Mouse (Mus musculus): ENCODE results near the gene Nfasc. TPM values are rescaled to one million over a fixed set of nuclear protein-coding genes. Genes with fewer than 3 reads are reported as not detected.

Nfasc gene
- polyA plus RNA-seq, 1 experiment from 2014 or later = 0.06 TPM

DNA sequence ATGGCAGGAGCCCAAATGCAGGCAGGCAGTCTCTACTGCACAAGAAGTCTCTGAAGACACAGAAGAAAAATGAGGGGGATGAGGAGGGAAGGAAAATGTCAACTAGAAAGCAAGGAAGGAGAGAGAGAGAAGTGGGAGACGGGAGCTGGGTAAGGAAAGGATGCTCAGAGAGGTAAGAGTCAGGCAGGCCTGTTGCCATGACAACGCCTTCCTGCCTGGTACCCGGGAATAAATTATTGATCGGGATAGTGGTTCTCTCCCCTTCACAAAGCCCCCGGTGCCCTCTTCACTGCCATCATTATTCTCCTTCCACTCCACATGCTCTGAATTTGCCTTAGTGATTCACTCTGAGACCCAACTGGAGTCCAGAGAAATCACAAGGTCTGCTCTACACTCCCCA, 23.4 kb downstream of the Nfasc start:
- ATAC-seq (no peak), DNase-seq (ENCODE audit: low spot score) (no peak)
- no peaks in the 10 kb centered on the region for H3K4me1 ChIP-seq (ENCODE audit: insufficient read depth, low read depth, low read length)
- no peak for TF ChIP-seq CTCF (IDR thresholded peaks at IDR 0.05)
- no peak for TF ChIP-seq EP300 (IDR thresholded peaks at IDR 0.05)
- H3K36me3 ChIP-seq (ENCODE audit: insufficient read depth, low read length) = no peaks in the 10 kb centered on the region
- H3K9ac ChIP-seq (replicated peaks; ENCODE audit: low read depth) = no peak overlapping the region
- no peaks in the 10 kb centered on the region for H3K27me3 ChIP-seq (replicated peaks; ENCODE audit: insufficient read depth, low read length)
- no peaks in the 10 kb centered on the region for H3K9me3 ChIP-seq (ENCODE audit: low read length)
- H3K4me3 ChIP-seq (ENCODE audit: low read depth, low read length) = no peak overlapping the region
- H3K27ac ChIP-seq (ENCODE audit: low read length) = no peak overlapping the region
- whole genome bisulfite sequencing = 79% methylated on average over 5 of the region's 5 CpGs
- H3K4me2 ChIP-seq (replicated peaks; ENCODE audit: low read depth, low read length) = no peak overlapping the region

DNA sequence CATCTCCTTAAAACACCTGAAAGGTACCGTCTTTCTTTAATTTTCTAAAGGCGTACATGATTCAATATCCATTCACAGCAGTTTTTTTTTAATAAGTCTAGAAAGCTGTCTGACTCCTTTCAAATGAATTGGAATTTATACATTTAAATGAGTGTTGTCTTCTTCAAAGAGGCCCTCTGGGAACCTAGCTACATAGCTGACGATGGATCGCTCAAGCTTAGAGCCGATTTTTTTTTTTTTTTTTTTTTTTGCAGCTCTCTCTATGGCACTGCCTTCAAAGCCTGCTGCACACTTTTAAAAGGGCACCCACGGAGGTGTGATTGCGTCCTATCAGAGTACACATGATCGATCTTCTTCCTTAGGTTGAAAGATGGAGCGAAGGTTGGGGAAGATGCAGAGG, 26.6 kb downstream of the Nfasc start:
- no peak overlapping the region for H3K27ac ChIP-seq (ENCODE audit: low read length)
- TF ChIP-seq CTCF (IDR thresholded peaks at IDR 0.05) = no peak
- TF ChIP-seq EP300 (IDR thresholded peaks at IDR 0.05) = no peak
- no peak overlapping the region for H3K4me2 ChIP-seq (replicated peaks; ENCODE audit: low read depth, low read length)
- no peaks in the 10 kb centered on the region for H3K9me3 ChIP-seq (ENCODE audit: low read length)
- H3K36me3 ChIP-seq (ENCODE audit: insufficient read depth, low read length) = no peaks in the 10 kb centered on the region
- H3K4me3 ChIP-seq (ENCODE audit: low read depth, low read length) = no peak overlapping the region
- no peaks in the 10 kb centered on the region for H3K27me3 ChIP-seq (replicated peaks; ENCODE audit: insufficient read depth, low read length)
- 82% methylated on average over 9 of the region's 9 CpGs for WGBS
- DNase-seq (ENCODE audit: low spot score) (no peak), ATAC-seq (no peak)
- no peaks in the 10 kb centered on the region for H3K4me1 ChIP-seq (ENCODE audit: insufficient read depth, low read depth, low read length)
- H3K9ac ChIP-seq (replicated peaks; ENCODE audit: low read depth) = no peak overlapping the region

DNA sequence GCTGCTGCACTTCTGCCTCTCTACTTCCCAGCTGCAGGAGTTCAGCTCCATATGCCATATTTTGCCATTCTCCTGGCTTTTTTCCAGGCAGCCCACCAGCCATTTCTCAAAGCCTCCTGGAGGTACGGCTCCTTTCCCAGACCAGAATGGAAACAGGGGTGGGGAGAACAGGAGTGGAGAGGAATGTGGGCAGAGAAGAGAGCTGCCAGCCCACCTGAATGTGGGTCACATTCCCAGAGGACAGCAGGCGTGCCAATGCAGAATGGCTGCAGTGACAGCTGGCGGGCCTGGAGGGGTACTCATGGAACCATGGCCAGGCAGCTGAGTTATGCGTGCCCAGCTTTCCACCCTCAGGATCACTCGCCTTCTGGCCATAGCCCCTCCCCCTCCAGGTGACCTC, 32.2 kb downstream of the Nfasc start:
- no peak for TF ChIP-seq CTCF (IDR thresholded peaks at IDR 0.05)
- WGBS = 59% methylated on average over 5 of the region's 5 CpGs
- no peaks in the 10 kb centered on the region for H3K4me1 ChIP-seq (ENCODE audit: insufficient read depth, low read depth, low read length)

DNA sequence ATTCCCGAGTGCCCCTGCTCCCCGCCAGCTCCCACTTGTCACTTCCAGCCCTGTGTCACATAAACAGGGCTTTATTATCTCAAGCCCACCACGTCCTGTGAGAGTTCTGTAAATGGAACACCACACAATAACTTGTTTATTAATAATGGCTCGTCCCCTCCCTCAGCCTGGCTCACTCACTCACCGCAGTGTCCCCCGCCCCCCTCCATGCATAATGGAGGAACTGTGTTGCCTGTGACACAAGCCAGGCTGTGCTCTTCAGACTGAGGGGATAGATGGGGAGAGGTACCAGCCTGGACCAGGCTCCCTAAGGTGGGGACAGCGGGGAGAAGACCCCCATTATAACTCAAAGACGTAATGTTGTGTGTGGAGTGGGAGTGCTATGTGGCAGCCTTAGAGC, 34.3 kb downstream of the Nfasc start:
- no peak overlapping the region for H3K9ac ChIP-seq (replicated peaks; ENCODE audit: low read depth)
- WGBS = 46% methylated on average over 8 of the region's 8 CpGs
- no peak overlapping the region for H3K4me2 ChIP-seq (replicated peaks; ENCODE audit: low read depth, low read length)
- H3K9me3 ChIP-seq (ENCODE audit: low read length) = no peaks in the 10 kb centered on the region
- H3K36me3 ChIP-seq (ENCODE audit: insufficient read depth, low read length) = no peaks in the 10 kb centered on the region
- DNase-seq (ENCODE audit: low spot score) (no peak), ATAC-seq (no peak)
- no peaks in the 10 kb centered on the region for H3K4me1 ChIP-seq (ENCODE audit: insufficient read depth, low read depth, low read length)
- no peak overlapping the region for H3K27ac ChIP-seq (ENCODE audit: low read length)
- TF ChIP-seq EP300 (IDR thresholded peaks at IDR 0.05) (no peak), CTCF (IDR thresholded peaks at IDR 0.05) (no peak)
- no peaks in the 10 kb centered on the region; the same call in 1 of the 2 replicates for H3K27me3 ChIP-seq (replicated peaks; ENCODE audit: insufficient read depth, low read length)
- H3K4me3 ChIP-seq (ENCODE audit: low read depth, low read length) = no peak overlapping the region

More for the DNA sequence above, 32.2 kb downstream of the Nfasc start:
- H3K36me3 ChIP-seq (ENCODE audit: insufficient read depth, low read length) = no peaks in the 10 kb centered on the region
- H3K9ac ChIP-seq (replicated peaks; ENCODE audit: low read depth) = no peak overlapping the region
- no peaks in the 10 kb centered on the region for H3K9me3 ChIP-seq (ENCODE audit: low read length)
- H3K4me2 ChIP-seq (replicated peaks; ENCODE audit: low read depth, low read length) = no peak overlapping the region
- ATAC-seq (no peak), DNase-seq (ENCODE audit: low spot score) (no peak)
- H3K4me3 ChIP-seq (ENCODE audit: low read depth, low read length) = no peak overlapping the region
- no peaks in the 10 kb centered on the region; the same call in 1 of the 2 replicates for H3K27me3 ChIP-seq (replicated peaks; ENCODE audit: insufficient read depth, low read length)
- no peak overlapping the region for H3K27ac ChIP-seq (ENCODE audit: low read length)

DNA sequence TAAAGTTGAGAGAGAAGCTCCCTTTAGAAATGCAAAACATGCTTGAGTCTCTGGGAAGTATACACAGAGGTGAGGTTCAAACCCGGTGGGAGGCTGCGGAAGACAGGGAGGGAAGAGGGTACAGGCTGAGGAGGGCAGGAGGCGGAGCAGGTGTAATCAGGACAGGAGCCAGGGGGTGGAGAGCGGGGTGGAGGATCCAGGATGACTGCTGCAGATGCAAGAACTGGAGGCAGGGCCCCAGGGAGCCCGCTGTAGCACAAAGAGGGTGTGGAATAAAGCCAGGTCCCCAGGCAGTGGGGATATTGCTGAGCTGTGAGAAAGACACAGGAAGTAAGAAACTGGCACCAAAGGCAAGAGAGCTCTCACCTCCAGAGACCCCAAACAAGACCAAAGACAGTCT, 38.1 kb downstream of the Nfasc start:
- Histone ChIP-seq H3K9me3 (ENCODE audit: low read length) (no peaks in the 10 kb centered on the region), H3K27me3 (replicated peaks; ENCODE audit: insufficient read depth, low read length) (no peaks in the 10 kb centered on the region; the same call in 1 of the 2 replicates), H3K36me3 (ENCODE audit: insufficient read depth, low read length) (no peaks in the 10 kb centered on the region), H3K4me2 (replicated peaks; ENCODE audit: low read depth, low read length) (no peak overlapping the region), H3K4me1 (ENCODE audit: insufficient read depth, low read depth, low read length) (no peaks in the 10 kb centered on the region), H3K4me3 (ENCODE audit: low read depth, low read length) (no peak overlapping the region), H3K9ac (replicated peaks; ENCODE audit: low read depth) (no peak overlapping the region), H3K27ac (ENCODE audit: low read length) (no peak overlapping the region)
- ATAC-seq = no peak
- TF ChIP-seq CTCF (IDR thresholded peaks at IDR 0.05) (no peak), EP300 (IDR thresholded peaks at IDR 0.05) (no peak)
- no peak for DNase-seq (ENCODE audit: low spot score)
- 25% methylated on average over 5 of the region's 5 CpGs for WGBS

DNA sequence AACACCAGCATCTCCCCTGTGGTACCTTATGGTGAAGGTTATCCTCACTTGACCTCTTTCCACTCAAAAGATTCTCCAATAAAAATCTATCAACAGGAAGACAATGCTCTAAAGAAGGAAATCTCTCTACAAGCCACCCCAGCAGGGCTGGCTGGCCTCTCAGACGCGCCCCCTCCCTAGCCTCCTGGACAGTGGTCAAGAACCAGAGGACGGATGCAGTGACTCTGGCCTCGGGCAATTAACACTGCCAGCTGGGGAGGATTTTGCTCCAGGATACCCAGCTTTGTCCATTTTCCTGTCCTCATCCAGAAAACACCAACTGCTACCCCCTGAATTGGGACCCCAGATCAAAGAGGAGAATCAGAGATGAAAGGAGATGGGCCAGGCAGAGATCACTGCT, 44.7 kb downstream of the Nfasc start:
- ATAC-seq (no peak), DNase-seq (ENCODE audit: low spot score) (no peak)
- H3K4me3 ChIP-seq (ENCODE audit: low read depth, low read length) = no peak overlapping the region
- no peak overlapping the region for H3K27ac ChIP-seq (ENCODE audit: low read length)
- no peak overlapping the region for H3K9ac ChIP-seq (replicated peaks; ENCODE audit: low read depth)
- H3K4me1 ChIP-seq (ENCODE audit: insufficient read depth, low read depth, low read length) = no peaks in the 10 kb centered on the region
- H3K36me3 ChIP-seq (ENCODE audit: insufficient read depth, low read length) = no peaks in the 10 kb centered on the region
- H3K4me2 ChIP-seq (replicated peaks; ENCODE audit: low read depth, low read length) = no peak overlapping the region
- H3K9me3 ChIP-seq (ENCODE audit: low read length) = no peaks in the 10 kb centered on the region
- H3K27me3 ChIP-seq (replicated peaks; ENCODE audit: insufficient read depth, low read length) = no peaks in the 10 kb centered on the region
- TF ChIP-seq CTCF (IDR thresholded peaks at IDR 0.05) (no peak), EP300 (IDR thresholded peaks at IDR 0.05) (no peak)
- WGBS = 69% methylated on average over 4 of the region's 4 CpGs

DNA sequence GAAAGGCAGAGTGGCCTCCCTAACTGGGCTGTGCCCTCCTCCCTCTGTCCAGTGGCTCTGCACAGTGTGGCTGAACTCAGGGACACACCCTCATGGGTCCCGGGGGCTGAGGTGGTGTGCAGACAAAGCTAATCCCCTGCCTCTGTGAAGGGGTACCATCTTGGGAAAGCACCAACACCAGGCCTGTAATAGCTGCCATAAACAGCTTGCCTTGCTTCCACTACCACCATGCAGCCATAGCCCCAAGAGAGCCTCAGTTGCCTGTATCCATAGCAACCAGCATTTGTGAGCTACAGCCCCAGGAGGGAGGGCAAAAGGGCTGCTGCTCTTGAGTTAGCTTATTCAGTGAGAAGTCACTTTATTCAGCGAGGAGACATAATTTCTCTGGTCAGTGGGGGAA, 45.4 kb downstream of the Nfasc start:
- H3K27ac ChIP-seq (ENCODE audit: low read length) = no peak overlapping the region
- WGBS = 23% methylated on average over 2 of the region's 2 CpGs
- H3K9me3 ChIP-seq (ENCODE audit: low read length) = no peaks in the 10 kb centered on the region
- TF ChIP-seq CTCF (IDR thresholded peaks at IDR 0.05) (no peak), EP300 (IDR thresholded peaks at IDR 0.05) (no peak)
- H3K36me3 ChIP-seq (ENCODE audit: insufficient read depth, low read length) = no peaks in the 10 kb centered on the region
- no peaks in the 10 kb centered on the region for H3K4me1 ChIP-seq (ENCODE audit: insufficient read depth, low read depth, low read length)
- no peak for ATAC-seq
- no peak for DNase-seq (ENCODE audit: low spot score)
- no peak overlapping the region for H3K4me2 ChIP-seq (replicated peaks; ENCODE audit: low read depth, low read length)
- H3K4me3 ChIP-seq (ENCODE audit: low read depth, low read length) = no peak overlapping the region
- no peak overlapping the region for H3K9ac ChIP-seq (replicated peaks; ENCODE audit: low read depth)
- H3K27me3 ChIP-seq (replicated peaks; ENCODE audit: insufficient read depth, low read length) = no peaks in the 10 kb centered on the region
